In the genomic region with DNA sequence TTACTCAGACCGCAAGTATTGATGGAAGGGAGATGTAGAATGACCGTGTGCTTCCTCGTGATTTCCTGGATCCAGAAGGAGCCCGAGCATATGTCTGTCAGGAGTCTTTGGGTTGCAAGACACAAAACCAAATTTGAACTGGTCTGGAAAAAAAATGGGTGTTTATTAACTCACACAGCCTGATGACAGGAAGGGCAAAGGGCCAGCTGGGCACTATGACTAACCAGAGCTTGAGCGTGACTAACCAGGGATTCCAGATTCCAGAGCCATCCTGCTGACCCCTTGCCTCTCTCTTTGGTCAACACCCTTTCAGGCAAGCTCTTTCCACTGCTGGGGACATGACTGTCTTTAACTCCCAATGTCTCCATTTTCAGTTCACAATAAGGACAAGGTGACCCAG, we compare ENCODE assay signal across 16 mouse cellular contexts. TPM values are rescaled to one million over a fixed set of nuclear protein-coding genes. Genes with fewer than 3 reads are reported as not detected.
A peak's percentile ranks its signal among the peaks of the same experiment; 100 is the strongest.
DNase-seq lines count a peak whose midpoint lies in the region; ATAC-seq and TF ChIP-seq lines count a peak whose summit lies in the region.
"Had no signal": no experiment of that assay in that cellular context is flagged by ENCODE, and none has a peak within 500 bp of the region (broad histone marks: within the 10 kb centered on the region; RNA-seq: fewer than 3 reads in every experiment).

No protein-coding gene starts in this region.

- H3K79me2 ChIP-seq in myocyte (ENCODE audit: control insufficient read depth, insufficient read depth) = no peaks in the 10 kb centered on the region

- TF ChIP-seq POLR2A in myocyte (IDR thresholded peaks at IDR 0.05; ENCODE audit: insufficient read length, low read depth) = no peak

- H3K27ac ChIP-seq in forebrain, embryonic 11.5 days (ENCODE audit: low read depth, low read length) = no peak overlapping the region
- no peak overlapping the region for H3K27ac ChIP-seq in heart, embryonic 10.5 days
- H3K27ac ChIP-seq: hindbrain, embryonic 14.5 days; limb, embryonic 13.5 days had no signal

- DNase-seq in urinary bladder, postnatal 14 days (ENCODE audit: low spot score) = peak; percentile 50
- DNase-seq in urinary bladder, adult 2 months (ENCODE audit: low spot score) = no peak
- DNase-seq in adrenal gland, adult 8-10 months = peak; percentile 64
- DNase-seq in kidney, adult 9 months = peak; percentile 96
- DNase-seq in thymus, postnatal 36 days = no peak
- no peak for DNase-seq in forebrain, embryonic 11.5 days (ENCODE audit: low spot score)
- no peak for DNase-seq in heart, embryonic 10.5 days (ENCODE audit: low spot score)
- DNase-seq: cerebellum, adult 2 months; embryo, embryonic 11 days; lung, embryonic 14.5 days had no signal

- peak overlapping the region; percentile 35 for H3K4me2 ChIP-seq in myocyte (ENCODE audit: low read depth)
- no peak overlapping the region for H3K4me2 ChIP-seq in forebrain, embryonic 11.5 days (ENCODE audit: low read depth, low read length, severe bottlenecking)
- H3K4me2 ChIP-seq: hindbrain, embryonic 14.5 days; limb, embryonic 13.5 days; lung, embryonic 14.5 days had no signal

- no peaks in the 10 kb centered on the region for H3K27me3 ChIP-seq in myocyte (ENCODE audit: control insufficient read depth, insufficient read depth, insufficient read length)
- H3K27me3 ChIP-seq in forebrain, embryonic 11.5 days (ENCODE audit: control insufficient read depth, insufficient read depth, low read length) = no peaks in the 10 kb centered on the region
- H3K27me3 ChIP-seq in heart, embryonic 10.5 days (ENCODE audit: insufficient read depth, poor library complexity, severe bottlenecking) = no peaks in the 10 kb centered on the region
- H3K27me3 ChIP-seq: limb, embryonic 13.5 days had no signal

- no peak overlapping the region for H3K9ac ChIP-seq in forebrain, embryonic 11.5 days (ENCODE audit: low read length)
- H3K9ac ChIP-seq: hindbrain, embryonic 14.5 days; limb, embryonic 13.5 days; lung, embryonic 14.5 days had no signal

- H3K9me3 ChIP-seq in forebrain, embryonic 11.5 days (ENCODE audit: control insufficient read depth, low read length) = no peaks in the 10 kb centered on the region
- no peaks in the 10 kb centered on the region for H3K9me3 ChIP-seq in heart, embryonic 10.5 days
- H3K9me3 ChIP-seq: limb, embryonic 13.5 days had no signal

- no peak for ATAC-seq in forebrain, embryonic 11.5 days (replicated peaks; ENCODE audit: low FRiP score)
- ATAC-seq: intestine, postnatal 0 days had no signal

- 93% methylated on average over 5 of the region's 5 CpGs for WGBS in forebrain, embryonic 11.5 days
- WGBS in heart, embryonic 10.5 days = 87% methylated on average over 5 of the region's 5 CpGs

- H3K4me3 ChIP-seq in myocyte = no peak overlapping the region
- H3K4me3 ChIP-seq in forebrain, embryonic 11.5 days (ENCODE audit: low read depth, low read length) = no peak overlapping the region
- no peak overlapping the region for H3K4me3 ChIP-seq in heart, embryonic 10.5 days
- H3K4me3 ChIP-seq: erythroblast, embryonic 14.5 days; limb, embryonic 13.5 days had no signal

- H3K4me1 ChIP-seq in forebrain, embryonic 11.5 days (replicated peaks; ENCODE audit: control insufficient read depth, insufficient read depth, low read length) = peaks cover 5% of the 10 kb centered on the region; the same call in 1 of the 2 replicates
- H3K4me1 ChIP-seq in heart, embryonic 10.5 days = peaks cover 10% of the 10 kb centered on the region

- H3K36me3 ChIP-seq in myocyte (ENCODE audit: control insufficient read depth, insufficient read depth) = peaks cover 5% of the 10 kb centered on the region
- H3K36me3 ChIP-seq in forebrain, embryonic 11.5 days (ENCODE audit: control insufficient read depth, insufficient read depth, low read length) = no peaks in the 10 kb centered on the region
- H3K36me3 ChIP-seq in heart, embryonic 10.5 days = peaks cover 31% of the 10 kb centered on the region

- no peak overlapping the region for H3ac ChIP-seq in myocyte (ENCODE audit: control insufficient read depth, insufficient read length)

TF ChIP-seq in myocyte, 11 proteins besides CTCF, POLR2A, EP300 and RAD21:
- TF ChIP-seq TCF3 (IDR thresholded peaks at IDR 0.05; ENCODE audit: insufficient read length, low read depth) = no peak
- no peak for TF ChIP-seq MYOG (IDR thresholded peaks at IDR 0.05; ENCODE audit: control insufficient read depth in 1 of 3, insufficient read depth in 1 of 3, insufficient read length in 2 of 3, low read depth in 2 of 3)
- TF ChIP-seq CEBPB (IDR thresholded peaks at IDR 0.05; ENCODE audit: insufficient read depth, poor library complexity, severe bottlenecking) = 0 out of 2 replicates have a peak, but pooled peaks have one; percentile 37
- peak in 1 of 3 experiments; percentile 31 for TF ChIP-seq MYOD1 (IDR thresholded peaks at IDR 0.05; ENCODE audit: control insufficient read depth in 1 of 3, insufficient read length in 2 of 3, low read depth in 2 of 3)
TF ChIP-seq in myocyte: peak in this region for 2.

RNA-seq across cellular contexts. Expression of a gene that starts 18.0 kb away (rescaled TPM):
- 37.8 and 49.2 TPM in 2 replicates for polyA plus RNA-seq in urinary bladder, adult 2 months (2012; rRNA removed)
- 100 to 1,000 TPM; 136 to 169 (median 139) TPM for total RNA-seq in adrenal gland, adult 8-10 months (2022)
- 19.3 TPM for polyA plus RNA-seq in myocyte (2012; fragmentation: generic; extraction: Trizol)
- polyA plus RNA-seq in forebrain, embryonic 11.5 days (2014; fragmentation: Nextera tagmentation; extraction: Ambion mirVana) = 15.5 and 16.9 TPM in 2 replicates
- polyA plus RNA-seq in heart, embryonic 10.5 days (2016; fragmentation: Nextera tagmentation; extraction: Ambion mirVana) = 30.1 and 39.6 TPM in 2 replicates
- total RNA-seq: granulocyte monocyte progenitor cell, adult 5-6 weeks had no signal

Comparison
In these comparisons a context has a peak if more than half of its experiments do, and no peak if none do; other contexts are left out.
1. DNase-seq: peak in urinary bladder, postnatal 14 days (single experiment), adrenal gland, adult 8-10 months (single experiment) and kidney, adult 9 months (single experiment); none in urinary bladder, adult 2 months (single experiment), thymus, postnatal 36 days (0 of 2), forebrain, embryonic 11.5 days (single experiment) and heart, embryonic 10.5 days (single experiment).